Mouse (Mus musculus): ENCODE results near the gene Dlg3. TPM values are rescaled to one million over a fixed set of nuclear protein-coding genes. Genes with fewer than 3 reads are reported as not detected.

Gene Dlg3
- polyA plus RNA-seq, 2 experiments from 2014 or later = 1.9 to 2.3 TPM

GRCm38 (mm10) chrX:100797851-100798527 is 30.5 kb downstream of the Dlg3 start:
- ATAC-seq = no peak

GRCm38 (mm10) chrX:100800643-100801042 is 33.1 kb downstream of the Dlg3 start:
- no peak for ATAC-seq

DNA sequence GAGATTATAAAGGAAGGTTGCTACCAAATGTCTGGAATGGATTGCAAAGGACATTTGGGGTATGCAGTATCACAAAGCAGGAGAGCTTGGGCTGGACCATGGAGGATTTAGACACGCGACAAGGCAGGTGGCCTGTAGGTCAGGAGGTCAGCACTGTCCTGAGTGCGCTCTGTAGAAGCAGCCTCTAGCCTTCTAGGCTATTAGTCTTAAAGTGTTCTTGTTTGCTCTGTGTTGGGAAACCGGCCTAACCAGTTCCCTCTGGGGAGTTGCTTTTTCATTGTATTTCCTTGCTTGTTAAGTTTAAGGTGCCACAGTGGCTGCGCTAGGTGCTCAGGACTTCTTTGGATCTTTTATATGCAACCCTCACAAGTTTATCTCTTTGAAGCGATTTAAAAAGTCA is 34.5 kb downstream of the Dlg3 start:
- ATAC-seq = no peak

GRCm38 (mm10) chrX:100811129-100811528 is 43.6 kb downstream of the Dlg3 start:
- no peak for ATAC-seq

DNA sequence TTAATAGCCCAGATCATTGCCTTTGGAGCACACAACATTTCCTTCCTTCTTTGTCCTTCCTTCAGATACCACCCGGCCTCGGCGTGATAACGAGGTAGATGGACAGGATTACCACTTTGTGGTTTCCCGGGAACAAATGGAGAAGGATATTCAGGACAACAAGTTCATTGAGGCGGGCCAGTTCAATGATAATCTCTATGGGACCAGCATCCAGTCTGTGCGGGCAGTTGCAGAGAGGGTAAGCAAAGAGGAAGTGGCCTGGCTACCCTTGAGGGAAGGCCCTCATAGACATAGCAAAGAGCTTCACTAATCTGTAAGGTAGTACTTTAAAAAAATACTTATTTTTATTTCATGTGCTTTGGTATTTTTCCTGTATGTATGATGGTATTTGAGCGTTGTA is 46.6 kb downstream of the Dlg3 start:
- ATAC-seq = no peak

GRCm38 (mm10) chrX:100815766-100816165 is 48.2 kb downstream of the Dlg3 start:
- ATAC-seq = no peak

DNA sequence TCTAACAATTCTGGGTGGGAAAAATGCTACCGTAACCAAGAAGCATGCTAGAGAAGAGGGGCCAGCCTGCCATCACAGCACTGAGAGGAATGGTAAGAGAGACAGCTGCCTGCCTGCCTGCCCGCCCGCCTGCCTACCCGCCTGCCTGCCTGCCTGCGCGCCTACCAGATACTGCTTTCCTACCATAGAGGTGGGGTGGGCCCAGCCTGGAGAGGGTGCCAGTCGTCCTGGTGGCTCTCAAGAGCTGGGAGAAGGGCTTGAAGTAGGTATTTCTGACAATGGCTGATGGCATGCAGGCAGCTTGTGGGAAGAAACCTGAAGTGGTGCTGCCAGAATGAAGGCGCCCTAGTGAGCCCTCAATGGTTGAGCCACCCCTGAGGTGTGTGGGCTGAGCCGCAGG is 51.2 kb downstream of the Dlg3 start:
- ATAC-seq = no peak

GRCm38 (mm10) chrX:100821149-100821548 is 53.6 kb downstream of the Dlg3 start:
- no peak for ATAC-seq

DNA sequence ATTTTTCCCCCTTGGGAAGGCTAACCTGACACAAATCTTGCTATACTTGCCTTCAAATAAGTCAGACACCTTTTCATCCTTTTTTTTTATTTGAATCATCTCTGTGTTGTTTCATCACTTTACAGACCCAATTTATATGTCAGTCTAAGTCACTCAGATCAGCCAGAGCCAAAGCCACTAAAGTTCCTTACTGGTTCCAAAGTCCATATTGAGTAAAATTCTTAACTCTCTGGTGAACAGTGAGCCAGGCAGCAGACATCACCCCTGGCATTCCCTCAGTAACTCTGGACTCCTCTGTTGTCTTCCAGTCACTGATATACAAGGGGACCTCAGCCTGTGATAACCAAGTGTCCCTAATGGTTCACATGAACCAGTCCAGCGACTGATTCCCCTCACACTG is 58.0 kb downstream of the Dlg3 start:
- no peak for ATAC-seq

DNA sequence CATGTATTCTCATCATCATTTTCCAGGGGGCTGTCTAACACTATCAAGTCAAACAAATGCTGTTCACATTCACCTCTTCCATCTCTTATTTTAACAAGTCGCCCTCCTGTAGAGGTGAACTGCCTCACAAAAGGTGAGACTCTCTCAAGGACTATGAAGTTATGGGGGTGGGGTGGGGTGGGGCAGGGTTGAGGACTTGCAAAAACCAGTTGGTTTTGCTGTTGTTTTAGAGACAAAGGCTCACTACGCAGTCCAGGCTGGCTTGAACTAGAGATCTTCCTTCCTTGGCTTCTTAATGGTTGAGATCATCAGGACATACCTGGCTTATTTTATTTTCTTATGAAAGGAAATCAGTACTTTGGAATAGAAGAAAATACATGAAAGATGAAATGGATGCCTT is 65.3 kb downstream of the Dlg3 start:
- ATAC-seq = no peak

DNA sequence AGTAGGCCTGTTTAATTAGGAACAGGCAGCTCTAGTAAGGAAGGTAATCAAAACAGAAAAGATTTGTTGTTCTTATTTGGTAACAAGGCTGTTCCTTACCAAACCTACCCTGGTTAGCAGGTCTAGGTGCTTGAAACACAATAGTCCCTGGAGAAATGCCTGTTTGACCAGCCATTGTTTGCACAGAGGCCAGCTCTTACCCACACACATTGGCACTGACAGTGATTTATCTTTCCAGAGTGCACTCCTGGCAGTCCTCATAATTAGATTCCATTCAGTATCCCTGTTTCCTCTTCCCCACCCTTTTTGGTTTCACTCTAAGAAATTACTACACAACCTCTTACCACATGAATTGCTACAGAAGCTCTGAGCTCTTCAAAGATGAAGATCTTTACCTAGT is 71.7 kb downstream of the Dlg3 start:
- no peak for ATAC-seq

Other genes with a start within 250 kb of the Dlg3 start
- not detected for gene Dgat2l6, start 242.9 kb upstream of the Dlg3 start, polyA plus RNA-seq (2017; shearing (Covaris generic))
- not detected for gene Awat1, start 195.5 kb upstream of the Dlg3 start, polyA plus RNA-seq (2017; shearing (Covaris generic))
- gene P2ry4, start 172.9 kb upstream of the Dlg3 start, polyA plus RNA-seq (2017; shearing (Covaris generic)) = not detected
- gene Arr3, start 162.2 kb upstream of the Dlg3 start, polyA plus RNA-seq (2017; shearing (Covaris generic)) = not detected
- 1 to 10 TPM; 5.2 to 7.3 TPM for gene Kif4, start 142.0 kb upstream of the Dlg3 start, polyA plus RNA-seq (2017; shearing (Covaris generic))
- gene Pdzd11, start 141.2 kb upstream of the Dlg3 start, polyA plus RNA-seq (2017; shearing (Covaris generic)) = 10 to 100 TPM; 53.6 to 73.1 TPM
- not detected for gene Gdpd2, start 37.8 kb upstream of the Dlg3 start, polyA plus RNA-seq (2017; shearing (Covaris generic))

All from activated CD4-positive, CD25-positive, alpha-beta regulatory T cell, adult 4 months (primary cell).